Mouse (Mus musculus): ENCODE data around the gene B3gnt3. TPM values are rescaled to one million over a fixed set of nuclear protein-coding genes. Genes with fewer than 3 reads are reported as not detected.

The B3gnt3 gene
- polyA plus RNA-seq, 1 experiment from 2014 or later: 0.58 TPM

DNA sequence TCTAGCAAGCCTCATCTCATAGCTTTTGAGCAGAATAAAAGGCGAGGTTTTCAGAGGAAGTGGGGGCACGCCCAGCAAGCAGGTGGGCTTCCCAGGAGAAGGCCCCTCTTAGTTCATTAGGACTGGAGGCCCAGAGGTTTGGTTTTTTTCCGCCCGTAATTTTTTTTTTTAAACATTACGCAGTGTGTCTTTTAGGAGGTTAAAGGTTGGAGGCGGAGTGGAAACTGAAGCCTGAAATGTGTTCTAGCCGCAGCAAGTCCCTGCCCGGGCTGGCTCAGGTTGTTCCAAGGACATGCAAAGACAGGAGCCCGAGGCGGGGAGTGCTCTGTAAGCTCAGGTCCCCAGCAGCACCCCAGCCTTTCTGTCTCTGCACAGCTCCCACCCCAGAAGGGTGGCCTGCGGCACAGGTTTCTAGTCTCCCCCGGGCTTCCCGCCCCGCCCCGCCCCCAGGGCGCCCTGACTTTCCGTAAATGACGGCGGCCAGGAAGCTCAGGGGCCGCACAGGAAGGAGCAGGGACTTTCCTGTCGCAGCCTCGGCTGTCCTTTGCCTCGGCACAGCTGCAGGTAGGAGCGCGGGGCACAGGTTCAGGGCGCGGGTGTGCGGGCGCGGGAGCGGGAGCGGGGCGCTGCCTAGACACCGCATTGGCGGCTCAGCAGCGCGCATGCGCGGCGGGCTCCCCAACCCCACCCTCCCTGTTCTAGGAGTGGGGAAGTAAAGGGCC is 25.4 kb downstream of the B3gnt3 start, which contains the start of gene Jak3:
TSS of gene Jak3 (plus strand) at position 277 of the 722 bp plus-strand sequence.
- peak; percentile 56 for ATAC-seq
- Histone ChIP-seq H3K27ac (ENCODE audit: low read length) (peak within 1 kb of the TSS; percentile 42; the same call in 1 of the 2 replicates), H3K4me3 (replicated peaks; ENCODE audit: low read length) (peak within 1 kb of the TSS; percentile 76), H3K4me1 (replicated peaks; ENCODE audit: control insufficient read depth, insufficient read depth, low read length) (peaks cover 24% of the 10 kb centered on the region), H3K9ac (replicated peaks; ENCODE audit: low read depth, low read length) (peak within 1 kb of the TSS; percentile 85), H3K27me3 (replicated peaks; ENCODE audit: control insufficient read depth, insufficient read depth, low read length) (peaks cover 33% of the 10 kb centered on the region), H3K36me3 (ENCODE audit: control insufficient read depth, insufficient read depth) (no peaks in the 10 kb centered on the region), H3K4me2 (ENCODE audit: low read length) (peak within 1 kb of the TSS; percentile 76), H3K9me3 (ENCODE audit: control insufficient read depth, low read length) (no peaks in the 10 kb centered on the region)
- 5% methylated on average over 30 of the region's 40 CpGs for WGBS

GRCm38 (mm10) chr8:71675456-71676019 is 26.1 kb downstream of the B3gnt3 start:
- peaks cover 26% of the 10 kb centered on the region for H3K27me3 ChIP-seq (replicated peaks; ENCODE audit: control insufficient read depth, insufficient read depth, low read length)
- peak overlapping the region; percentile 76 for H3K4me2 ChIP-seq (ENCODE audit: low read length)
- H3K9ac ChIP-seq (replicated peaks; ENCODE audit: low read depth, low read length): no peak overlapping the region
- no peak for ATAC-seq
- H3K9me3 ChIP-seq (ENCODE audit: control insufficient read depth, low read length): no peaks in the 10 kb centered on the region
- peaks cover 24% of the 10 kb centered on the region for H3K4me1 ChIP-seq (replicated peaks; ENCODE audit: control insufficient read depth, insufficient read depth, low read length)
- H3K27ac ChIP-seq (ENCODE audit: low read length): no peak overlapping the region
- H3K4me3 ChIP-seq (replicated peaks; ENCODE audit: low read length): no peak overlapping the region; the same call in 1 of the 2 replicates
- WGBS: 30% methylated on average over 9 of the region's 9 CpGs
- no peaks in the 10 kb centered on the region for H3K36me3 ChIP-seq (ENCODE audit: control insufficient read depth, insufficient read depth)

- Histone ChIP-seq H3K9ac (replicated peaks; ENCODE audit: low read depth, low read length) (no peak overlapping the region), H3K27ac (ENCODE audit: low read length) (no peak overlapping the region), H3K4me3 (replicated peaks; ENCODE audit: low read length) (no peak overlapping the region), H3K4me2 (ENCODE audit: low read length) (no peak overlapping the region), H3K4me1 (replicated peaks; ENCODE audit: control insufficient read depth, insufficient read depth, low read length) (peaks cover 27% of the 10 kb centered on the region), H3K36me3 (ENCODE audit: control insufficient read depth, insufficient read depth) (no peaks in the 10 kb centered on the region), H3K9me3 (ENCODE audit: control insufficient read depth, low read length) (no peaks in the 10 kb centered on the region), H3K27me3 (replicated peaks; ENCODE audit: control insufficient read depth, insufficient read depth, low read length) (peaks cover 14% of the 10 kb centered on the region)
- 49% methylated on average over 2 of the region's 2 CpGs for WGBS
- no peak for ATAC-seq
Observed at GRCm38 (mm10) chr8:71674071-71674470, 27.5 kb downstream of the B3gnt3 start.

DNA sequence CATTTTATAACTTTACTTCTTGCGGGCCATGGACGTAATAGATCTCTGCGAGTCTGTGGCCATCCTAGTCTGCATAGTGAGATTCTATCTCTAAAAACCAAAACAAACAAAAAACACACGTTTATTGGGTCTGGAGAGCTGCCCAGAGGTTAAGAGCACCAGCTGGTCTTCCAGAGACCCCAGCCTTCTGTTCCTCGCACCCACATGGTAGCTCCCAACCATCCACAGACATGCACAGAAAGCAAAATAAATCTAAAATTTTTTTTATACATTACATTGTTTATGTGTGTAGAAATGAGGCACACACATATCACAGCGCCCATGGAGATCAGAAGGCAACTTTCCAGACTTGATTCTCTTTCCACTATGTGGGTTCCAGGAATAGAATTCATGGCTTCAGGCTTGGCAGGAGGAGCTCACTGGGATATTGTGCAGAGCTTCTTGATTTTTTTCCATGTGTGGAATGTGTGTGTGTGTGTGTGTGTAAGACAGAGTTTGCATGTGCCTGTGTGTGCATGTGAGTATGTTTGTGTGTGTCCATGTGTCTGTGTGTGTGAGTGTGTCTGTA is 29.3 kb downstream of the B3gnt3 start:
- Histone ChIP-seq H3K9me3 (ENCODE audit: control insufficient read depth, low read length) (no peaks in the 10 kb centered on the region), H3K27me3 (replicated peaks; ENCODE audit: control insufficient read depth, insufficient read depth, low read length) (no peaks in the 10 kb centered on the region; the same call in 1 of the 2 replicates), H3K4me3 (replicated peaks; ENCODE audit: low read length) (peak overlapping the region; percentile 68), H3K4me2 (ENCODE audit: low read length) (peak overlapping the region; percentile 84), H3K4me1 (replicated peaks; ENCODE audit: control insufficient read depth, insufficient read depth, low read length) (peaks cover 43% of the 10 kb centered on the region), H3K36me3 (ENCODE audit: control insufficient read depth, insufficient read depth) (no peaks in the 10 kb centered on the region), H3K9ac (replicated peaks; ENCODE audit: low read depth, low read length) (peak overlapping the region; percentile 71), H3K27ac (ENCODE audit: low read length) (peak overlapping the region; percentile 88)
- 46% methylated on average over 6 of the region's 6 CpGs for WGBS
- ATAC-seq: no peak

DNA sequence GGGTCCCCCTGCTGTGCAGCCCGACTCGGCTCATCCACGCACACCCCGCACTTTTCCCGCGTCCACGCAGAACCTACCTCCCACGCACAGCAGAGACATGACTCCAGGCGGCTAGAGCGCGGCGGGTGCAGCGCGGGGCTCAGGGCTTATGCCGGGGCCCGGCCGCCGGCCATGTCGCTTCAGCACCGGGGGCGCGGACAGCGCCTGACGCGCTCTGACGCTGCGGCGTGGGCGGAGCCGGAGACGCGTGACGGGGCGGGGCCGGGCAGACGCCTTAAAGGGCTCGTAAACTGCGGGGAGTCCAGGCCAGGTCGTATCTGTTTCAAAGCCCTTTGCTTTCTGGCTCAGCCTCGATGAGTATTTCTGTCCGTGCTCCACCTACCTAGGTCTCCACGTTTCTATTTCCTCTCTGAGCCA is 30.0 kb downstream of the B3gnt3 start, which contains the start of gene Unc13a:
TSS of gene Unc13a (minus strand) at position 209 of the 417 bp plus-strand sequence.
- H3K36me3 ChIP-seq (ENCODE audit: control insufficient read depth, insufficient read depth): no peaks in the 10 kb centered on the region
- H3K4me2 ChIP-seq (ENCODE audit: low read length): peak within 1 kb of the TSS; percentile 84
- WGBS: 0% methylated on average over 42 of the region's 42 CpGs
- ATAC-seq: peak; percentile 72
- no peaks in the 10 kb centered on the region for H3K27me3 ChIP-seq (replicated peaks; ENCODE audit: control insufficient read depth, insufficient read depth, low read length)
- peaks cover 46% of the 10 kb centered on the region for H3K4me1 ChIP-seq (replicated peaks; ENCODE audit: control insufficient read depth, insufficient read depth, low read length)
- H3K9me3 ChIP-seq (ENCODE audit: control insufficient read depth, low read length): no peaks in the 10 kb centered on the region
- H3K4me3 ChIP-seq (replicated peaks; ENCODE audit: low read length): peak within 1 kb of the TSS; percentile 68
- H3K27ac ChIP-seq (ENCODE audit: low read length): peak within 1 kb of the TSS; percentile 88
- H3K9ac ChIP-seq (replicated peaks; ENCODE audit: low read depth, low read length): peak within 1 kb of the TSS; percentile 71

DNA sequence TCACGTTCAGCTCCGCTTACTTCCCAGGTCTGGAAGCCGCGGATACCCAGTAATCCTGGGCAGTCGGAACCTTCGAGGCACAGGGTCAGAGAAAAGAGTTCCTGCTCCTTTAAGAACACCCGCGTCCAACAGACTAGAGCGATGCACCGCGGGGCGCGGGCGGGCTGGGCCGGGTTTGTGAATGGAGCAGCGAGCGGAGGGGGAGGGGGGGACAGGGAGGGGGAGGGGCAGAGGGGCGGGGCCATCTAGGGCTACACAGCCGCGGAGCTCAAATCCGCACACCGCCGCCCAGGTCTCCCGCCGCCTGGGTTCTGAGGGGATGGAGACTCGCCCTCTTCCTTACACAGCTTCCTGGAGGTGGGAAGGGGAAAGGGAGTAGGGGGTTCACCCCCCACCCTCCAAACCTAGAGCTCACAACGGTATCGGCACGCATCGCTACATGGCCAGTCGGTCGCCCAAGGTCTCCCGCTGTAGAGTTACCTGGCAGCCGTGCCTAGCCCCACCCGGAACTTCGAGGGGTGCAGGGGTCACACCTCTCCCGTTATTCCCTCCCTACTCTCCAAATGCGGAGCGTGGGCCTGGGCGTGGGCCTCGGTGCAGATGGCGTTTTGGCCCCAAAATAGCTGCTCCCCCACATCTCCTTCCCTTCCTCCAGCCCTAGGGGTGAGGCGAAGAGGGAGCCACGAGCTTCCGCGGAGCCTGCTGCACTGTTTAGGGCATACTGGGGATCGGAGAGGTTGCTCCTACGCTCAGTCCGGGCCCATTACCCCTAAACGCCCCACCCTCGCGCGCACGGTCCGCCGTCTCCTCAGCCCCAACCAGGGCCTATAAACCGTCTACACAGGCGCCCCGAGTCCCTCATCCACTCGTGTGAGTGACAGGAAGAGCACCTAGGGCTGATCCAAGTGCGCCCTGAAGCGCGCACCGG is 30.7 kb downstream of the B3gnt3 start:
- H3K9me3 ChIP-seq (ENCODE audit: control insufficient read depth, low read length): no peaks in the 10 kb centered on the region
- peak overlapping the region; percentile 88 for H3K27ac ChIP-seq (ENCODE audit: low read length)
- H3K27me3 ChIP-seq (replicated peaks; ENCODE audit: control insufficient read depth, insufficient read depth, low read length): no peaks in the 10 kb centered on the region
- H3K9ac ChIP-seq (replicated peaks; ENCODE audit: low read depth, low read length): peak overlapping the region; percentile 71
- H3K4me2 ChIP-seq (ENCODE audit: low read length): peak overlapping the region; percentile 84
- no peaks in the 10 kb centered on the region for H3K36me3 ChIP-seq (ENCODE audit: control insufficient read depth, insufficient read depth)
- under 1% methylated on average over 52 of the region's 64 CpGs for WGBS
- peak overlapping the region; percentile 68 for H3K4me3 ChIP-seq (replicated peaks; ENCODE audit: low read length)
- H3K4me1 ChIP-seq (replicated peaks; ENCODE audit: control insufficient read depth, insufficient read depth, low read length): peaks cover 47% of the 10 kb centered on the region
- peak; percentile 62 for ATAC-seq

- H3K4me2 ChIP-seq (ENCODE audit: low read length): peak overlapping the region; percentile 84
- ATAC-seq: peak; percentile 17
- WGBS: 9% methylated on average over 10 of the region's 12 CpGs
Observed at GRCm38 (mm10) chr8:71670198-71670597, 31.4 kb downstream of the B3gnt3 start.

GRCm38 (mm10) chr8:71668220-71668975 is 33.2 kb downstream of the B3gnt3 start:
- 0 out of 2 replicates have a peak overlapping the region, but pooled peaks have one; percentile 2 for H3K4me3 ChIP-seq (replicated peaks; ENCODE audit: low read length)
- ATAC-seq: no peak
- H3K36me3 ChIP-seq (ENCODE audit: control insufficient read depth, insufficient read depth): peaks cover under 1% of the 10 kb centered on the region; the same call in 1 of the 2 replicates
- H3K4me1 ChIP-seq (replicated peaks; ENCODE audit: control insufficient read depth, insufficient read depth, low read length): peaks cover 49% of the 10 kb centered on the region
- H3K27ac ChIP-seq (ENCODE audit: low read length): no peak overlapping the region
- H3K4me2 ChIP-seq (ENCODE audit: low read length): peak overlapping the region; percentile 29
- 6% methylated on average over 21 of the region's 21 CpGs for WGBS
- no peaks in the 10 kb centered on the region for H3K9me3 ChIP-seq (ENCODE audit: control insufficient read depth, low read length)
- no peaks in the 10 kb centered on the region for H3K27me3 ChIP-seq (replicated peaks; ENCODE audit: control insufficient read depth, insufficient read depth, low read length)
- peak overlapping the region; percentile 46 for H3K9ac ChIP-seq (replicated peaks; ENCODE audit: low read depth, low read length)

More at GRCm38 (mm10) chr8:71670198-71670597, 31.4 kb downstream of the B3gnt3 start:
- peaks cover 49% of the 10 kb centered on the region for H3K4me1 ChIP-seq (replicated peaks; ENCODE audit: control insufficient read depth, insufficient read depth, low read length)
- H3K9me3 ChIP-seq (ENCODE audit: control insufficient read depth, low read length): no peaks in the 10 kb centered on the region
- H3K9ac ChIP-seq (replicated peaks; ENCODE audit: low read depth, low read length): peak overlapping the region; percentile 71
- peak overlapping the region; percentile 68 for H3K4me3 ChIP-seq (replicated peaks; ENCODE audit: low read length)
- no peaks in the 10 kb centered on the region for H3K36me3 ChIP-seq (ENCODE audit: control insufficient read depth, insufficient read depth)
- H3K27me3 ChIP-seq (replicated peaks; ENCODE audit: control insufficient read depth, insufficient read depth, low read length): no peaks in the 10 kb centered on the region
- H3K27ac ChIP-seq (ENCODE audit: low read length): peak overlapping the region; percentile 69
